Mouse (Mus musculus) stomach, postnatal 0 days (tissue): ENCODE data around the gene Mettl14. TPM values are rescaled to one million over a fixed set of nuclear protein-coding genes. Genes with fewer than 3 reads are reported as not detected.

Experiments used
- ATAC-seq: fragments of 200-750 bp; cut with Nextera tagmentation; 2 replicates; pipeline ENCODE4 v1.8.0; 2017; ENCODE audit not compliant: low FRiP score, low TSS enrichment
- DNase-seq: peaks from one replicate; pipeline ENCODE4 v3.0.0-alpha.2; 2016; ENCODE audit warnings: low spot score
- H3K27ac ChIP-seq: fragments of 300-500 bp; sonication (generic); replicated peaks from 2 replicates; pipeline ENCODE4 v1.5.1; 2014; ENCODE audit warnings: mild to moderate bottlenecking, control low read depth
- H3K27me3 ChIP-seq: fragments of 300-500 bp; sonication (generic); 2 replicates; pipeline ENCODE4 v1.6.1; 2014; ENCODE audit warnings: low read length; ENCODE audit not compliant: control insufficient read depth, insufficient read depth
- H3K36me3 ChIP-seq: fragments of 300-500 bp; sonication (generic); 2 replicates; pipeline ENCODE4 v1.6.1; 2014; ENCODE audit warnings: low read length, mixed read lengths; ENCODE audit not compliant: control insufficient read depth, insufficient read depth
- H3K4me1 ChIP-seq: fragments of 300-500 bp; sonication (generic); replicated peaks from 2 replicates; pipeline ENCODE4 v1.6.1; 2014; ENCODE audit warnings: antibody characterized with exemption; ENCODE audit not compliant: control insufficient read depth, insufficient read depth
- H3K4me2 ChIP-seq: fragments of 300-500 bp; sonication (generic); replicated peaks from 2 replicates; pipeline ENCODE4 v1.6.1; 2014; ENCODE audit warnings: low read depth, mild to moderate bottlenecking, control low read depth, moderate library complexity
- H3K4me3 ChIP-seq: fragments of 300-500 bp; sonication (generic); 2 replicates; pipeline ENCODE4 v1.5.1; 2014; ENCODE audit warnings: low read depth, low read length, control low read depth
- H3K9ac ChIP-seq: fragments of 300-500 bp; sonication (generic); 2 replicates; pipeline ENCODE4 v1.6.1; 2014; ENCODE audit warnings: mild to moderate bottlenecking, low read length, control low read depth, mixed read lengths
- H3K9me3 ChIP-seq: fragments of 300-500 bp; sonication (generic); 2 replicates; pipeline ENCODE4 v1.6.1; 2016; ENCODE audit warnings: low read length; ENCODE audit not compliant: control insufficient read depth
- CTCF ChIP-seq: IDR thresholded peaks from 2 replicates; pipeline ENCODE4 v1.5.1; 2016; ENCODE audit warnings: antibody characterized with exemption, low read depth, mild to moderate bottlenecking, moderate library complexity
- EP300 ChIP-seq: optimal IDR thresholded peaks from 2 replicates; pipeline ENCODE3; 2016; ENCODE audit warnings: antibody characterized with exemption
- WGBS: fragments of 180-500 bp; shearing (Covaris S2); extraction: QIAGEN DNeasy Blood & Tissue Kit; methylation state at CpG from one replicate; pipeline ENCODE4 v1.1.7; 2014; 5-methylcytosine and 5-hydroxymethylcytosine counted together
- polyA plus RNA-seq: library from polyadenylated mRNA; unstranded; fragments of >200 nt; fragmentation: Nextera tagmentation; extraction: Ambion mirVana; gene quantifications from 2 replicates; pipeline ENCODE4 v1.2.1, GENCODE M21; 2015

The Mettl14 gene
- polyA plus RNA-seq, 1 experiment from 2014 or later = 10.5 TPM

GRCm38 (mm10) chr3:123322147-123322546, 63.8 kb downstream of the Mettl14 start:
- Histone ChIP-seq H3K4me2 (no peak overlapping the region), H3K27ac (no peak overlapping the region), H3K9ac (no peak overlapping the region), H3K4me3 (no peak overlapping the region), H3K4me1 (no peaks in the 10 kb centered on the region), H3K27me3 (no peaks in the 10 kb centered on the region), H3K9me3 (no peaks in the 10 kb centered on the region), H3K36me3 (no peaks in the 10 kb centered on the region)
- ATAC-seq = no peak
- WGBS = 66% methylated on average over 1 of the region's 1 CpGs
- peak; percentile 78 for TF ChIP-seq CTCF
- no peak for TF ChIP-seq EP300
- DNase-seq = no peak

DNA sequence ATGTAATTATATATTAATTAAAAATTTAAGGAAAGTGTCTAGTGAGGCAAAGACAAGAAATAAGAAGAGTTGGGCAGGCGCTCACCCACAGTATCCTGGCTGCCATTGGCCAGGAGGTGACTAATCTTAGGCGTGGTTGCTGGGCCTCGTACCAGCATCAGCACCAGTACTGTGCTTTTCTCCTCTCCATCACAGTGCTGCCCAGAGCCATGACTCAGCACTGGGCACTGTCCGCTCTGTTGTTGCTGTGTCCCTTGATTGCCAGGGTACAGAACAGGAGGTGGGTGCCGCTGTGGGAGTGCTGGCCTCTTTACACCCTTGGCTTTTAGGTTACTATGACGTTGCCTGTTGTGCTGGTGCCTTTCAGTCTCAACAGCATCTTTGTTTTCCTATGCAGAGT, 64.3 kb downstream of the Mettl14 start:
- ATAC-seq = peak; percentile 57
- TF ChIP-seq EP300 (no peak), CTCF (no peak)
- no peaks in the 10 kb centered on the region for H3K9me3 ChIP-seq
- H3K27ac ChIP-seq = no peak overlapping the region
- H3K36me3 ChIP-seq = no peaks in the 10 kb centered on the region
- H3K4me3 ChIP-seq = no peak overlapping the region
- no peaks in the 10 kb centered on the region for H3K4me1 ChIP-seq
- DNase-seq = no peak
- H3K27me3 ChIP-seq = no peaks in the 10 kb centered on the region
- H3K9ac ChIP-seq = no peak overlapping the region
- 74% methylated on average over 6 of the region's 6 CpGs for WGBS
- no peak overlapping the region for H3K4me2 ChIP-seq

DNA sequence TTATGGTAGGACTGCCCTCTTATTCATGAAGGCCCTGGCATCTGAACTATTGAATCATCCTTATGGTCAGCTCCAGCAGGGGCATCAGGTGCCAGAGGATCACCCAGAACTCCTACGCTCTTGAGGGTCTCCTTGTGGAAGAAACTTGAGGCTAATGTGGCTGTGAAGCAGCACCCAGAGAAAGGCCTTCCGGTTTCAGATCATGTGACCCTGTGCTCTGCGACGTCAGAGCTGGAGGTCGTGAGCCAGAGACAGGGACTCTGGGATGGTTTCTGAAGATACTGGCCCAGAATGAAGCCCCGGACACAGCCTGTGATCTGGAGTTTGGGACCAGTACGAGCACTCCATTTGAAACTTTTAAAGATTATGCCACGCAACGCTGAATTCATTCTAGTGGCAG, 65.6 kb downstream of the Mettl14 start:
- Histone ChIP-seq H3K27me3 (no peaks in the 10 kb centered on the region), H3K9ac (no peak overlapping the region), H3K4me2 (no peak overlapping the region), H3K27ac (no peak overlapping the region), H3K4me3 (no peak overlapping the region), H3K9me3 (no peaks in the 10 kb centered on the region), H3K4me1 (no peaks in the 10 kb centered on the region), H3K36me3 (no peaks in the 10 kb centered on the region; the same call in 1 of the 2 replicates)
- ATAC-seq (no peak), DNase-seq (no peak)
- 78% methylated on average over 9 of the region's 9 CpGs for WGBS
- TF ChIP-seq EP300 = no peak
- no peak for TF ChIP-seq CTCF

Other genes starting within 250 kb of the Mettl14 start
- 19.9 and 20.7 TPM in 2 replicates for gene Synpo2, start 150.0 kb downstream of the Mettl14 start, polyA plus RNA-seq
- 53.1 and 55.6 TPM in 2 replicates for gene Sec24d, start 118.7 kb downstream of the Mettl14 start, polyA plus RNA-seq
- gene Prss12, start 60.8 kb upstream of the Mettl14 start, polyA plus RNA-seq = 3.1 and 3.3 TPM in 2 replicates